Mouse (Mus musculus) liver, adult 2 months (tissue): ENCODE measurements around the gene Hnrnpa2b1.

ENCODE experiments used
- CTCF ChIP-seq: fragments of 200-500 bp; IDR thresholded peaks from 2 replicates; pipeline ENCODE4 v1.5.1; 2011; ENCODE audit warnings: low read depth, low read length, control low read depth
- POLR2A ChIP-seq: fragments of 200-500 bp; IDR thresholded peaks from 2 replicates; pipeline ENCODE4 v1.6.1; 2011; ENCODE audit warnings: low read length, control low read depth; ENCODE audit not compliant: insufficient read depth; ENCODE audit errors: extremely low read depth

GRCm38 (mm10) chr6:51472213-51472612, 2.5 kb upstream of the Hnrnpa2b1 start:
- TF ChIP-seq CTCF (no peak), POLR2A (no peak)
